Mouse (Mus musculus) hindlimb bud, embryonic 11.5 days (tissue): ENCODE measurements around the gene Micall1.

Source experiments
- DNase-seq: peaks from one replicate; pipeline ENCODE4 v3.0.0-alpha.2; 2012; ENCODE audit warnings: low read depth, low spot score; ENCODE audit errors: extremely low spot score

The Micall1 gene

DNA sequence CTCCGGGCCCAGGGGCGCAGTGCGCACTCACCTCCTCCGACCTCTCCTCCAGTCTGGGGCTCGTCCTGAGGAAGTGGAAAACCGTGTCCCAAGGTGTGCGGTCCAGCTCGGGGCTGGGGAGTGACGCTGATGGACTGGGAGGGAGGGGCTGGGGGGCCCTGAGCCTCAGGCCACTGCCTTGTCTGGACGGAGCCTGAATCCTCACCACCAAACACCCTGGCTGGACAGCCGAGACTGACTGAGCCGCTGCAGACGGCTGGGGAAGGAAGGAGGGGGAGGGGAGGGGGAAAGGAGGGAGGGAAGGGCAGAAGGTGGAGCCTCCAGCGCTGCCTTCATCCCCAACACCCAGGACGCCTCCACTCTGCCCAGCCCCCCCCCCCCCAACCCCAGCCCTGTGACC, 55.6 kb downstream of the Micall1 start:
- no peak for DNase-seq

GRCm38 (mm10) chr15:79165140-79165539, 56.4 kb downstream of the Micall1 start, which contains the start of gene Sox10:
Gene Sox10 (minus strand): TSS chr15:79165240.
- no peak for DNase-seq

DNA sequence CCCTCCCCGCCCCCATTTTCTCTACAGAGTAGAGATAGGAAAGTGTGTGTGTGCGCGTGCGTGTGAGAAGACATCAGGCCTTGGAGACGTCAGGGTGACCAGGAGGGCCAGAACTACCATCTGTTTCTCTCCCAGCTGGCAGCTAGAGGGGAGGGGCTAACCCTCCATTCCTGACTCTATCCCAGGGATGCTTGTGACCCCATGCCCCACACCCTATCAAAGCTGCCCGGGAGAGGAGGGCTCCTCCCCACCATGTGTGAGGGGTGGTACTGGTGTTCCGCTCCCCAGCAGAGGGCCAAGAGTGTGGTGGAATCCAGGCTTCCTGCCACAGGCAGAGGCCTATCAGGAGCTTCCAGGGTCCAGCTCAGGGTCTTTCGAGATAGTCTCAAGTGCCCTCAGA, 58.0 kb downstream of the Micall1 start:
- no peak for DNase-seq

- DNase-seq = no peak
These were observed 68.2 kb downstream of the Micall1 start for GRCm38 (mm10) chr15:79176905-79177304.

DNA sequence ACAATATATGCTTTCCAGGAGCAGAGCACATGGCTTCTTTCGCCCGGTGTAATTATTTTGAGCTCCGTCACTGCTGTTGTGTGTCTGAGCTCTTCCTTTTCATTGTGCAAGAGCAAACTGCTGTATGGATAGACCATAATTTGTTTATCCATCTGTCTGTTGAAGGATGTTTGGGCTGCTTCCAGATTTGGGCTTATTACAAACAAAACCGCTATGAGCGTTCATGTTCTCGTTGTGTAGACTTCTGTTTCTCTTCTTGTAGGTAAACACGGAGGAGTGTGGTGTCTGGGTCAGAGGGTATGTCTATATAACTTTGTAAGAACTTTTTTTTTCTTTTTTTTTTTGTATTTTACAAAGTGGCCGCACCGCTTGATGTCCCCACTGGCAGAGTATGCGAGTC, 76.5 kb downstream of the Micall1 start:
- DNase-seq = no peak
